ENCODE assay signal across 11 mouse cellular contexts in the genomic region with DNA sequence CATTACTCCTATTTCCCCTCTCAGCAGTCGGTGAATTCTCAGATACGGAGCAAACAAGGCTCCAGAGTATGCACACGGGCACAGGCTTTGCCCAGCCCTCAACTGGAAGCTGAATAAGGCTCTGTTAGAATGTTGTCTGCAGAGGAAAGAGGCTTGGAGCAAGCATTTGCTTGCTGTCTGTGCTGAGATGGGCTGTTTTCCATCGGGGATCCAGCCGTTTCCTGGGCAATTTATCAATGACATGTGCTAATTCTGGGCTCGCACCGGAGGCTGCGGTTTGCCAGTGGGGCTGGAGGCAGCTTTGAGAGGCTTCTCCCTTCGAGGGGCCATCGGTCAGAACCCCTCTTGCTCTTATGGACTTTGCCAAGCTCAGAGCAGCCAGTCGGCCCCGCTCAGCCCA.
DNase-seq lines count a peak whose midpoint lies in the region; ATAC-seq and TF ChIP-seq lines count a peak whose summit lies in the region.
"Had no signal": no experiment of that assay in that cellular context is flagged by ENCODE, and none has a peak within 500 bp of the region (broad histone marks: within the 10 kb centered on the region; RNA-seq: fewer than 3 reads in every experiment).

No protein-coding gene starts in this region.

- H3K4me2 ChIP-seq in kidney, embryonic 16.5 days (replicated peaks; ENCODE audit: low read depth, low read length): 0 out of 2 replicates have a peak overlapping the region, but pooled peaks have one; percentile 8
- H3K4me2 ChIP-seq in hindbrain, embryonic 11.5 days (replicated peaks; ENCODE audit: low read depth, low read length): no peak overlapping the region
- H3K4me2 ChIP-seq in midbrain, embryonic 13.5 days (replicated peaks): no peak overlapping the region
- H3K4me2 ChIP-seq: embryonic facial prominence, embryonic 15.5 days had no signal

- no peak for ATAC-seq in kidney, embryonic 16.5 days (ENCODE audit: low FRiP score, low TSS enrichment)
- ATAC-seq in hindbrain, embryonic 11.5 days (ENCODE audit: low FRiP score): no peak
- no peak for ATAC-seq in midbrain, embryonic 13.5 days

- H3K27me3 ChIP-seq in kidney, embryonic 16.5 days (ENCODE audit: insufficient read depth, low read length): peaks cover 16% of the 10 kb centered on the region; the same call in 1 of the 2 replicates
- no peaks in the 10 kb centered on the region for H3K27me3 ChIP-seq in hindbrain, embryonic 11.5 days (ENCODE audit: control insufficient read depth, insufficient read depth, low read length)
- H3K27me3 ChIP-seq in midbrain, embryonic 13.5 days: no peaks in the 10 kb centered on the region
- H3K27me3 ChIP-seq: embryonic facial prominence, embryonic 15.5 days had no signal

- H3K9me3 ChIP-seq in kidney, embryonic 16.5 days (ENCODE audit: low read length): no peaks in the 10 kb centered on the region
- no peaks in the 10 kb centered on the region for H3K9me3 ChIP-seq in hindbrain, embryonic 11.5 days (ENCODE audit: control insufficient read depth, low read length)
- no peaks in the 10 kb centered on the region for H3K9me3 ChIP-seq in midbrain, embryonic 13.5 days
- H3K9me3 ChIP-seq: embryonic facial prominence, embryonic 15.5 days had no signal

- H3K9ac ChIP-seq in kidney, embryonic 16.5 days (replicated peaks; ENCODE audit: low read length): 0 out of 2 replicates have a peak overlapping the region, but pooled peaks have one; percentile 2
- H3K9ac ChIP-seq in hindbrain, embryonic 11.5 days (ENCODE audit: low read depth, low read length): peak overlapping the region; percentile 20
- H3K9ac ChIP-seq in midbrain, embryonic 13.5 days (replicated peaks): no peak overlapping the region; the same call in 1 of the 2 replicates
- H3K9ac ChIP-seq: embryonic facial prominence, embryonic 15.5 days had no signal

- DNase-seq in kidney, postnatal 36 days: no peak
- DNase-seq in brain, adult 2 months (ENCODE audit: low read depth, low spot score): peak; percentile 43
- peak; percentile 34 for DNase-seq in hindbrain, embryonic 11.5 days (ENCODE audit: low spot score)
- no peak for DNase-seq in spleen, adult 12 weeks (ENCODE audit: low spot score)
- DNase-seq in gastrocnemius, adult 2 months: no peak
- no peak for DNase-seq in left cerebral cortex, adult 8-10 months (ENCODE audit: low spot score in 2 of 2)
- DNase-seq: heart, postnatal 10 days; thymus, postnatal 36 days had no signal

- no peak overlapping the region for H3K4me3 ChIP-seq in kidney, embryonic 16.5 days (ENCODE audit: low read length)
- H3K4me3 ChIP-seq in hindbrain, embryonic 11.5 days (ENCODE audit: low read depth, low read length): no peak overlapping the region
- no peak overlapping the region for H3K4me3 ChIP-seq in midbrain, embryonic 13.5 days (replicated peaks)
- H3K4me3 ChIP-seq in gastrocnemius, adult 2 months: no peak overlapping the region
- H3K4me3 ChIP-seq: embryonic facial prominence, embryonic 15.5 days had no signal

- H3K27ac ChIP-seq in kidney, embryonic 16.5 days (ENCODE audit: low read length): no peak overlapping the region
- peak overlapping the region; percentile 31; the same call in 1 of the 2 replicates for H3K27ac ChIP-seq in hindbrain, embryonic 11.5 days (ENCODE audit: low read depth, low read length)
- H3K27ac ChIP-seq in midbrain, embryonic 13.5 days: peak overlapping the region; percentile 54
- no peak overlapping the region for H3K27ac ChIP-seq in gastrocnemius, adult 2 months
- H3K27ac ChIP-seq: embryonic facial prominence, embryonic 15.5 days had no signal

- no peak for TF ChIP-seq CTCF in gastrocnemius, adult 2 months (IDR thresholded peaks at IDR 0.05)

- H3K36me3 ChIP-seq in kidney, embryonic 16.5 days (ENCODE audit: insufficient read depth, low read length): no peaks in the 10 kb centered on the region
- no peaks in the 10 kb centered on the region for H3K36me3 ChIP-seq in hindbrain, embryonic 11.5 days (ENCODE audit: control insufficient read depth, insufficient read depth, low read length)
- no peaks in the 10 kb centered on the region for H3K36me3 ChIP-seq in midbrain, embryonic 13.5 days
- H3K36me3 ChIP-seq: embryonic facial prominence, embryonic 15.5 days had no signal

- intact Hi-C loops in gastrocnemius, adult 2 months (cut with DNase I): no loop called here

- WGBS in kidney, embryonic 16.5 days: 12% methylated on average over 12 of the region's 12 CpGs
- 40% methylated on average over 12 of the region's 12 CpGs for WGBS in hindbrain, embryonic 11.5 days
- WGBS in midbrain, embryonic 13.5 days: 67% methylated on average over 12 of the region's 12 CpGs

- H3K4me1 ChIP-seq in kidney, embryonic 16.5 days (ENCODE audit: insufficient read depth, low read length): peaks cover 16% of the 10 kb centered on the region
- peaks cover 7% of the 10 kb centered on the region for H3K4me1 ChIP-seq in hindbrain, embryonic 11.5 days (replicated peaks; ENCODE audit: control insufficient read depth, insufficient read depth, low read length)
- H3K4me1 ChIP-seq in midbrain, embryonic 13.5 days (replicated peaks): peaks cover 39% of the 10 kb centered on the region
- H3K4me1 ChIP-seq: embryonic facial prominence, embryonic 15.5 days had no signal

Comparison
In these comparisons a context has a peak if more than half of its experiments do, and no peak if none do; other contexts are left out.
1. H3K27ac ChIP-seq: peak in hindbrain, embryonic 11.5 days (single experiment) and midbrain, embryonic 13.5 days (single experiment); none in kidney, embryonic 16.5 days (single experiment) and gastrocnemius, adult 2 months (single experiment).
2. DNase-seq: peak in brain, adult 2 months (single experiment) and hindbrain, embryonic 11.5 days (single experiment); none in kidney, postnatal 36 days (0 of 2), spleen, adult 12 weeks (single experiment), gastrocnemius, adult 2 months (single experiment) and left cerebral cortex, adult 8-10 months (0 of 2).